Mouse (Mus musculus): ENCODE data around the gene Hoxd11. TPM values are rescaled to one million over a fixed set of nuclear protein-coding genes. Genes with fewer than 3 reads are reported as not detected.

The Hoxd11 gene
- not detected in 2 replicates for polyA plus RNA-seq (2015; fragmentation: Nextera tagmentation; extraction: Ambion mirVana)

DNA sequence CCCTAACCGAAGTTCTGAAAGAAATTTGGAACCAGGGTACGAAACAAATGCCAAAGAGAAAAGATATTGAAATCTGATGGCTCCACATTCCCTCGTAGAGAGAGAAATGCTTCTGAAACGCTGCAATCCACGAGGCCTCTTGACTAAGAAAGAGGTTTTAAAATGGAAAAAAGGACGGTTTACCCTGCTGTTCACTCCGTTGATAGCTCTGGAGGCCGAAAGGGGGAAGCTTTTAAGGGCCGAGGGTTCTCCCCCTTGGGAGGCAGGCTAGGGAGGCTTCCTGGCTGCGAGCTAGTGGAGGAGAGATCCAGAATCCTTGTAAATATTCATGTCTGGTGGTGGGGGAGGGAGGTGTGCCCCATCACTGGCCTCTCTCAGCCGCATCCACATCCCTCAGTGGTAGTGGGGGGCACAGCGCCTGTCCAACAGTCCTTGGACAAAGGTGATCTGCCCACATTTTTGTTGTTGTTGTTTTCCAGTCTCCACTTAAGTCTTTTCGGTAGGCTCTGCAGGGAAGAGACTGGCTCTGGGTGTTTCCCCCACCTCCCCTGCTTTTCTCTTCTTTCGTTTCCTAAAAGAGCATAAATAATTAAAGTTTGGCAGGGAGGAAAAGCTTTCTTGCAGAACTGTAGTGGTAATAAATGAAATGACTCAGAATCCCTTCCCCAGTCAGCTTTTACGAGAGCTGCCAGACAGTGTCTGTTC, at the start of gene Hoxd11:
TSS of gene Hoxd11 (plus strand) at position 667 of the 705 bp plus-strand sequence.
- 2% methylated on average over 15 of the region's 15 CpGs for WGBS
- Histone ChIP-seq H3K4me3 (replicated peaks) (no peak within 1 kb of the TSS), H3K27ac (replicated peaks) (no peak within 1 kb of the TSS), H3K9me3 (replicated peaks) (no peaks in the 10 kb centered on the region), H3K27me3 (peaks cover 100% of the 10 kb centered on the region), H3K36me3 (no peaks in the 10 kb centered on the region), H3K4me2 (replicated peaks) (peak within 1 kb of the TSS; percentile 13; the same call in 1 of the 2 replicates), H3K4me1 (peaks cover 16% of the 10 kb centered on the region), H3K9ac (no peak within 1 kb of the TSS)
- ATAC-seq (ENCODE audit: insufficient number of reproducible peaks, low FRiP score, low TSS enrichment, low read depth) = no peak

DNA sequence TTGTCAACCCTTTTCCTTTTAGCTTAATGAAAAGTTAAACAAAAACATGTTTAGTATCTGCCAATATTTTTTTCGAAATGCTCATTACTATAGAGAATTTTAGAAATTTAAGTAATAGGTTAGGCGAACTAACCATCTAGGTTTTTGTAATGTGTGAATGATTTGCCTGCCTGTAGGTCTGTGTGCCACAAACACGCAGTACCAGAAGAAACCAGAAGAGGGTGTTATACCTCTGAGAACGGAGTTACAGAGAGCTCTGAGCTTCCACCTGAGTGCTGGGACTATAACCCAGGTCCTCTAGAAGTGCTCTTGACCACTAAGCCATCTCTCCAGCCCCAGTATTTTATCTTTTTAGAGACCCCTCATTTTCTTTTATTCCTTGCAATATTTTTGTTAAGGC, 43.9 kb upstream of the Hoxd11 start:
- no peak for ATAC-seq (ENCODE audit: insufficient number of reproducible peaks, low FRiP score, low TSS enrichment, low read depth)
- WGBS = 64% methylated on average over 4 of the region's 4 CpGs
- Histone ChIP-seq H3K4me1 (no peaks in the 10 kb centered on the region), H3K9me3 (replicated peaks) (no peaks in the 10 kb centered on the region), H3K9ac (no peak overlapping the region), H3K4me3 (replicated peaks) (no peak overlapping the region), H3K36me3 (no peaks in the 10 kb centered on the region), H3K27me3 (no peaks in the 10 kb centered on the region; the same call in 1 of the 2 replicates), H3K4me2 (replicated peaks) (no peak overlapping the region), H3K27ac (replicated peaks) (no peak overlapping the region)

DNA sequence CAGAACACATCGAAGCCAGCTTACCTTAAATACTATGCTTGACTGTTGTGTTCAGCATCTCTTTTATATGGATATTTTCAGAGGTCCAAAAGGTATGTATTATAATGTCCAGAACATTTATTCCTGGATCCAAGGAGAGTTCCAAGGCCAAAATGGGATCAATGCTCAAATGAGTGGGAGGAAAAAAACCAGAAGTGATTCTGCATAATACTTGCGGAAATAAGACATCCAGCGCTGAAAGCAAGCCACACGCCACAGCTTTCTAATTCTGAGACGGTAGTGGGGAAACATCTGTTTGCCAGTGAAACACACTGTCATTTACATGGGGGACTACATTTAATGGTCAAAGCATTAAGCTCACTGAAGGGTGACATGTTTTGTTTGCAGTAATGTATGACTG, 36.9 kb upstream of the Hoxd11 start:
- Histone ChIP-seq H3K9ac (no peak overlapping the region), H3K36me3 (no peaks in the 10 kb centered on the region), H3K27ac (replicated peaks) (no peak overlapping the region), H3K4me1 (no peaks in the 10 kb centered on the region), H3K4me2 (replicated peaks) (no peak overlapping the region), H3K27me3 (peaks cover 36% of the 10 kb centered on the region), H3K9me3 (replicated peaks) (no peaks in the 10 kb centered on the region), H3K4me3 (replicated peaks) (no peak overlapping the region)
- 65% methylated on average over 5 of the region's 5 CpGs for WGBS
- ATAC-seq (ENCODE audit: insufficient number of reproducible peaks, low FRiP score, low TSS enrichment, low read depth) = no peak

GRCm38 (mm10) chr2:74645631-74646030, 33.7 kb upstream of the Hoxd11 start:
- no peak overlapping the region for H3K4me3 ChIP-seq (replicated peaks)
- no peaks in the 10 kb centered on the region for H3K36me3 ChIP-seq
- WGBS = 85% methylated on average over 3 of the region's 3 CpGs
- H3K9ac ChIP-seq = no peak overlapping the region
- no peak overlapping the region for H3K4me2 ChIP-seq (replicated peaks)
- no peak overlapping the region for H3K27ac ChIP-seq (replicated peaks)
- ATAC-seq (ENCODE audit: insufficient number of reproducible peaks, low FRiP score, low TSS enrichment, low read depth) = no peak
- peaks cover 68% of the 10 kb centered on the region for H3K27me3 ChIP-seq
- no peaks in the 10 kb centered on the region for H3K4me1 ChIP-seq
- no peaks in the 10 kb centered on the region for H3K9me3 ChIP-seq (replicated peaks)

DNA sequence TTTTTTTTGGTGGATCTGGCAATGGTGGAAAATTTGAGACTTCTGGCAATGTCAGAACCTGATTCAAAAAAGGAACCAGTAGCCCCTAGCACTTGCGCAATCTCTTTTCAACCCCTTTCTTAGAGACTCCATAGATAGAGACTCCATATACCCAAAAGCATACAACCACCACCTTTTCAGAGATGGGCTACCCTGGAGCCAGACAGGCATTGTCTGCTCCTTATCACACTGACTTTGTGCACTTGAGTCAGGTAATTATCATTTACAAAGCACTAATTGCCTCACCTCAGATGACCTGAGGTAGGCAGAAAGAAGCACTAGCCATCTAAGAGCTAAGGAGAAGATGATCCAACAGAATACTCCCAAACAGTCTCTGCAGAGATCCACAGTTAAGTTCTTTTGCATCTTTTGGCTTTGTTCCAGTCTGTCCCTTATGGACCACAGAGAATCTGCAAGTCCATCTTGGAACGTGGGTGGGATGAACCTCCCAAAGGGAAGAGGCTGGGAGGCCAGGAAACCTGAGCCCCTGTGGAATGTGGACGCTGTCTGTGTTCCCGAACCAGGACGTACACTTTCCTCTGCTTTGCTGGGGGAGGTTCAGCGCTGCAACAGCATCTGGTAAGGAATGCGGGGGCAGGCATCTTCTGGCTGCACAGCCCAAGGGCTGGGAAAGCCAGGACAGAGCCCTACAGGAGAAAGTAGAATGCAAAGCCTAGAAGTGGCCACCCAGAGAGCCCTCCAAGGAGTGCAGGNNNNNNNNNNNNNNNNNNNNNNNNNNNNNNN, 32.1 kb upstream of the Hoxd11 start:
- Histone ChIP-seq H3K27me3 (peaks cover 84% of the 10 kb centered on the region), H3K27ac (replicated peaks) (no peak overlapping the region), H3K4me1 (no peaks in the 10 kb centered on the region), H3K9ac (no peak overlapping the region), H3K36me3 (no peaks in the 10 kb centered on the region), H3K4me2 (replicated peaks) (no peak overlapping the region), H3K9me3 (replicated peaks) (no peaks in the 10 kb centered on the region), H3K4me3 (replicated peaks) (no peak overlapping the region)
- no peak for ATAC-seq (ENCODE audit: insufficient number of reproducible peaks, low FRiP score, low TSS enrichment, low read depth)
- WGBS = 18% methylated on average over 7 of the region's 7 CpGs

- no peak for ATAC-seq (ENCODE audit: insufficient number of reproducible peaks, low FRiP score, low TSS enrichment, low read depth)
- Histone ChIP-seq H3K9ac (no peak overlapping the region), H3K4me3 (replicated peaks) (no peak overlapping the region), H3K27ac (replicated peaks) (no peak overlapping the region), H3K9me3 (replicated peaks) (no peaks in the 10 kb centered on the region), H3K36me3 (no peaks in the 10 kb centered on the region), H3K4me2 (replicated peaks) (no peak overlapping the region), H3K27me3 (peaks cover 88% of the 10 kb centered on the region), H3K4me1 (peaks cover 15% of the 10 kb centered on the region)
- 39% methylated on average over 2 of the region's 2 CpGs for WGBS
These were observed 26.4 kb upstream of the Hoxd11 start for GRCm38 (mm10) chr2:74652996-74653340.

DNA sequence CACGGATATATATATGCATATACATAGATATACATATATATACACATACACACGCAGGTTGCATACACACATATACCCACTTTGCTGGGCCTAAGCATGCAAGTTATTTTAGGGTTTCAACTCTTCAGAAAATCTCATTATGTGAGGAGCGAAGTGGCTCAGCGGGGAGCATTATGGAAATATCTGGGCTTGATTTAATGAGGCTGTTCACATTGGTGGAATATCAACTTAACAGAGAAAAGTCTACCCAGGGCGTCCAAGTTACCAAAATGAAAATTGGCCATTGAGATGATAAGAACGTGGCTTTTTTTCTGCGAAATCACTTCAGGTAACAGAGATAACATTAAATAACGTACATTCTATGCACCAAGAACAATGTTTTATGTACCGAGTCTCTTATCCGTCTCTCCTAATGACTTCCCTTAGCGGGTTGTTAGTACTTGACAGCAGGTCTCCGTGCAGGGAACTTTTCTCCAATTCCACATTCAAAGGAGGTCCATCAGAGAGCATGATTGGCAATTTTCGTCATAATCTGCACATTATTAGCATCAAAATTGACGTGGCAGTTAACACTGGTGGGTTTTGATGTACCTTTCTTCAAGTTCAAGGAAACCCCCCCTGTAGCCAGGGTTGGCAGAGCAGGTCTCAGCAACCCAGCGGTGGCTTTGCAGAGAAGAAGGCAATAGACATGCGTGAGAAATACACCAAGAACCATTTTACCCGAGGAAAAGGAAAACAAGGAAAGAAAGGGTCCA, 25.4 kb upstream of the Hoxd11 start:
- Histone ChIP-seq H3K9me3 (replicated peaks) (no peaks in the 10 kb centered on the region), H3K4me2 (replicated peaks) (no peak overlapping the region), H3K4me1 (peaks cover 21% of the 10 kb centered on the region), H3K27me3 (peaks cover 88% of the 10 kb centered on the region), H3K4me3 (replicated peaks) (no peak overlapping the region), H3K27ac (replicated peaks) (no peak overlapping the region), H3K36me3 (no peaks in the 10 kb centered on the region), H3K9ac (no peak overlapping the region)
- no peak for ATAC-seq (ENCODE audit: insufficient number of reproducible peaks, low FRiP score, low TSS enrichment, low read depth)
- 14% methylated on average over 17 of the region's 17 CpGs for WGBS

GRCm38 (mm10) chr2:74654743-74655419, 24.5 kb upstream of the Hoxd11 start:
- Histone ChIP-seq H3K27me3 (peaks cover 88% of the 10 kb centered on the region), H3K4me1 (peaks cover 24% of the 10 kb centered on the region), H3K9me3 (replicated peaks) (no peaks in the 10 kb centered on the region), H3K4me2 (replicated peaks) (no peak overlapping the region; the same call in 1 of the 2 replicates), H3K4me3 (replicated peaks) (no peak overlapping the region; the same call in 1 of the 2 replicates), H3K9ac (no peak overlapping the region), H3K36me3 (no peaks in the 10 kb centered on the region), H3K27ac (replicated peaks) (no peak overlapping the region)
- no peak for ATAC-seq (ENCODE audit: insufficient number of reproducible peaks, low FRiP score, low TSS enrichment, low read depth)
- WGBS = 7% methylated on average over 20 of the region's 20 CpGs

DNA sequence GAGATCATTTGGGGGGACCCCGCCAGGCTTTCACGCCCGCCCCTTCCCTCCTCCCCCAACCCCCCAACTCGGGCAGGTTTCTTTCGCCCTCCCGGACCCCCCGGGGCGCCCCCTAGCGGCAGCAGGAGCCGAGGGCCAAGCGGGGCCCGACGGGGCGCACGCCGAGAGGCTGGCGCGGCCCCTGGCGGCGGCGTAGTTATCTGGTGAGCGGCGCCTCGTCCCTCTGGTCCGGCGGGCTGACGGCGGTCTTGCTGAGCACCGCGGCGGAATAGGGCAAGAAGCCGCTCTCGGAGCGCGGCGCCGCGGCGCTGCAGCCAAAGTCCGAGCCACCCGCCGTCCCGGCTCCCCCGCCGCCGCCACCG, 24.0 kb upstream of the Hoxd11 start:
- ATAC-seq (ENCODE audit: insufficient number of reproducible peaks, low FRiP score, low TSS enrichment, low read depth) = no peak
- WGBS = 0% methylated on average over 29 of the region's 47 CpGs
- H3K9me3 ChIP-seq (replicated peaks) = no peaks in the 10 kb centered on the region
- H3K4me3 ChIP-seq (replicated peaks) = peak overlapping the region; percentile 37
- peaks cover 24% of the 10 kb centered on the region for H3K4me1 ChIP-seq
- H3K27me3 ChIP-seq = peaks cover 86% of the 10 kb centered on the region
- H3K9ac ChIP-seq = no peak overlapping the region
- H3K4me2 ChIP-seq (replicated peaks) = peak overlapping the region; percentile 57
- H3K27ac ChIP-seq (replicated peaks) = no peak overlapping the region
- no peaks in the 10 kb centered on the region for H3K36me3 ChIP-seq

DNA sequence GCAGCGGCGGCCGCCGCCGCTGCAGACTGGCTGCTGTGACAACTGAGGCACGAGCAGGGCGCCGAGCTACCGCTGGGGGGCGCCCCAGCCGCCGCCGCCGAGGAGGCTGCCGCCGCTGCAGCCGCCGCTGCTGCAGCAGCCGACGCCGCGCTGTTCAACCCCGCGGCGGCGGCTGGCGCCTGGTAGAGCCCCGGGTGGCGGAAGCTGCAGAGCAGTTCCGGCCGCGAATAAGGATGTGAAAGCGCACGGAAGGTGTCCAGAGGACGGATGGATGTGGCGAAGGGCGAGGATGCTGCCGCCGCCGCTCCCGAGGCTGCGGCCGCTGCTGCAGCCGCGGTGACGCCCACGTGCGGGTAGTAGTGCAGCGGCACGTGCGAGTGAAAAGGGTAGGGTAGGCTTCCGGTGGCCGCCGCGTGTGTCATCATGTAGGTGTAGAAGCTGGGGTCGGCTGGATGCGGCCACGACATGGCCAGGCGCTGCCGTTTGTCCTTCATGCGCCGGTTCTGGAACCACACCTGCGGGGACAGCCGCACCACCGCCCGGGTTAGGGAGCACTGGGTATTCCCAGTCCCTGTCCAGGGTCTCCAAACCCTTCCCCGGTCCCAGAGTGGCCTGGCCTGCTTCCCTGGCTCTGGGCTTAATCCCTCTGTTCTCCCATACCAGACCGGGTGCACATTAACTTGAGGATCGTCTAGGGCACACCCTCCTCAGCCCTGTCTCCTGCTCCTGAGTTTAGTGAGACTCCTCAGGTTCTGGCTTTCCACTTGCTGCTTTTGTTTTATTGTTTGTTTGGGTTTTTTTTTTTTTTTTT, 23.3 kb upstream of the Hoxd11 start:
- WGBS = under 1% methylated on average over 69 of the region's 69 CpGs
- Histone ChIP-seq H3K27me3 (peaks cover 86% of the 10 kb centered on the region), H3K9ac (no peak overlapping the region), H3K4me3 (replicated peaks) (peak overlapping the region; percentile 37), H3K27ac (replicated peaks) (no peak overlapping the region), H3K36me3 (no peaks in the 10 kb centered on the region), H3K4me2 (replicated peaks) (peak overlapping the region; percentile 57), H3K9me3 (replicated peaks) (no peaks in the 10 kb centered on the region), H3K4me1 (peaks cover 29% of the 10 kb centered on the region)
- ATAC-seq (ENCODE audit: insufficient number of reproducible peaks, low FRiP score, low TSS enrichment, low read depth) = no peak
